Mouse (Mus musculus): ENCODE measurements around the gene Lrrc52. TPM values are rescaled to one million over a fixed set of nuclear protein-coding genes. Genes with fewer than 3 reads are reported as not detected.

The Lrrc52 gene
- total RNA-seq (2015) (not detected in 2 replicates), total RNA-seq (2017) (not detected in 2 replicates)

DNA sequence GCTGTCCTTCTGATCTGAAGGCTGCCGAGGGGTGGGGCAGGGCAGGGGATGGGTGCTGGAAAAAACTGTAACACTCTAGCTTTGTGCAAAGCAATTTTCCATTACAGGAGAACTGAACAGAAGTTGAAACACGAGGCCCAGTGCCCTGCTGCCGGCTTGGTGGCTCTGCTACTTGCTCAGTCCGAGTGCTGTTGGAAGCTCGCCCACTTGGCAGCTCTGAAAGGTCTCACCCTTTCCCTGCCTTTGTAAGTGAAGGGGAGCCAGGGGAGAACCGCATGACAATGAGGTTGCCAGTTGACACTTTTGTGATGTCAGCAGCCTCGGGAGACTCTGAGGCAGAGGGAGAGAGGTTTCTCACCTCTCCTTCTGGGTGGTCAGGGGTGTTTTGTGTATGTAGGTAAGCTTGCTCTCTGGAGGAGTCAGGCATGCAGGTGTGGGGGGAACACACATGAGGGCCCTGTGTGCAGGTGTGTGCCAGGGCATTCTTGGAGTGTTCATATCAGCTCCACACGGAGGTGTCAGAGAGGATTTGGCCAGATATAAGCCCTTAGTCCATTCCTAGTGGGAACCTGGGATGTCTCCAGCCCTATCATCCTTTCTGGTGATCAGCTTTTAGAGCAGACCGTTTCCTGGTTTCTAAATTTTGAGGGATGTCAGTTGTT is at the start of gene Lrrc52:
TSS of gene Lrrc52 (minus strand) at position 16 of the 662 bp plus-strand sequence.
- peak; percentile 61 for ATAC-seq (replicated peaks; ENCODE audit: poor library complexity)

DNA sequence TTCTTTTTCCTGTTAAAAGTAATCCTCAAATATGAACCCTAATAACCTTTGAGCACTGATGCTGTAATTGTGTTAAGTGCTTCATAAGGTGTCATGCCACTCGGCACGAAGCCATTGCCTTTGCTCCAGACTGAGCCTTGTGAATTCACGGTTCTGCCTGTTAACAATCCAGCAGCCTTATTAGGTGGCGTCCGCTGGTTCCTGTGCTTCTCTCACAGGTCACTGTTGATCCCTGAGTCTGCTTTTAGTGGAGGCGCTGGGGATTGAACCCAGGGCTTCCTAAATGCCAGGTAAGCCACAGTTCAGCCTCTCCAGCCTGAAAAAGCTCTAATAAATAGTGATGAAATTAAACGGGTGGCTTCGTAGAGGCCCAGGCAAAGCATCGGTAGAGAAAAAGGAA is 45.0 kb upstream of the Lrrc52 start:
- no peak for ATAC-seq (replicated peaks; ENCODE audit: poor library complexity)

DNA sequence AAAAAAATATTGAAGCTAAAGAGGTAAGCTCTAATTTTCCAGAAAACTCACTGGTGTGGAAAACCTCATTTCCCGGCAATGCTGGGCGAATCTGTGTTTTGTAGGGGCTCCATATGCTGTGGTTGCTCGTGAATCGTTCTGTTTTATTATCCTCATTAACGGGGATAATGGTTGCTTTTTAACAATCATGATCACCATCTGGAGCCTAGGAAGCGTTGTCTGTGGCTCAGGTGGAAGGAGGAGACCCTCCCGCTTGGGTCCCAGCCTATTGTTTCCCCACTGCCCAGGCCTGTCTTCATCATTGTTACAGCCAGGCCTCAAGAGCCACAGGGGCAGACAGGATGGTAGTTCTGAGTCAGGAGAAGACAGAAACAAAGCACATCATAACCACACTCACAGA is 39.5 kb upstream of the Lrrc52 start:
- no peak for ATAC-seq (replicated peaks; ENCODE audit: poor library complexity)

DNA sequence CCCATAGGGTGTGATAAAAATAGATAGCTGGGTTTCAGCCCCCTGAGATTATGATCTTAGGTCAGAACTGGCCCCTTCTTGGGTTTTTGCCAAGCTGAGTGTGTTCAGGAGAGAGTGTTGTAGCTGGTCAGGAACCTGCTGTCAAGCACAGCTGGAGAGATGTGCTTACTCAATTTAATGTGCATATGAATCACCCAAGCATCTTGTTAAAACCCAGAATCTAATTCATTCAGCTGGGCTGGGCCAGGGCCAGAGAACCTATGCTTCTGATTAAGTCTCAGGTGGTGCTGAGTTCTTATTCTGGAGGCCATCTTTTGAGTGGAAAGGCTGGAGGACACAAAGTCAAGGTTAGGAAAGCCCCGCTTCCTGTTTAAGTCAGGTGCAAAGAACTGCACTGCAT is 38.8 kb upstream of the Lrrc52 start:
- no peak for ATAC-seq (replicated peaks; ENCODE audit: poor library complexity)

DNA sequence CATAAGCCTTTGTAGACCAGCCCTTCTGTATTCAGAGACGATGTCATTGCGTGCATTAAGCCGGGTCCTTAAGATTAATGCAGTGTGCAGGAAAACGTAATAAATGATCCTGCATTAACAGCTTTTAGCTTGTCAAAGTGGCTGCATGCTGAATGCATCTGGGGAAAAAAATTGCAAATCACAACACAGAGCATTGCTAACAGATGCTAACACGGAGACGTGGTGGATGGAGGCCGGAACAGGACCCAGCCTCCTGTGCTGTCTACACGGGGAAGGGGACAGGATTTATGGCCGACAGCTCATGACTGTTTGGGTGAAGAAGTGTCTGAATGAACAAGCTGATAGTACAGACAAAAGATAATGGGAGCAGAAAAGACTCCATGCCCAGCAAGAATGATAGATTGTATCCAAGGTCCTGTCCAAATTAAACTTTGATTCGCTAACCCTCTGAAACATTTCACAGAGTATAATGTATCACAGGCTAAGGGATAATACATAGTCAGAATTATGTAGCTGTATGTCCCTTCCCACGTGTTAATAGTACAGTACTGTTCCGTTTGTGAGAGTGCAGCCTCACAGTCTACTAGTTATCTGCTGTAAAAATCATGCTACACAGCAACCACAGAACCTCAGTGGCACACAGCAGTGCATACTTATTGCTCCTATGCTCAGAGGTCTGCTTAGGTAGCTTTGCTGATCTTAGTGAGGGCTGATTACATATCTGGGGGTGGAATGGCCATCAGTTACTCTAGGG is 32.7 kb upstream of the Lrrc52 start:
- no peak for ATAC-seq (replicated peaks; ENCODE audit: poor library complexity)

DNA sequence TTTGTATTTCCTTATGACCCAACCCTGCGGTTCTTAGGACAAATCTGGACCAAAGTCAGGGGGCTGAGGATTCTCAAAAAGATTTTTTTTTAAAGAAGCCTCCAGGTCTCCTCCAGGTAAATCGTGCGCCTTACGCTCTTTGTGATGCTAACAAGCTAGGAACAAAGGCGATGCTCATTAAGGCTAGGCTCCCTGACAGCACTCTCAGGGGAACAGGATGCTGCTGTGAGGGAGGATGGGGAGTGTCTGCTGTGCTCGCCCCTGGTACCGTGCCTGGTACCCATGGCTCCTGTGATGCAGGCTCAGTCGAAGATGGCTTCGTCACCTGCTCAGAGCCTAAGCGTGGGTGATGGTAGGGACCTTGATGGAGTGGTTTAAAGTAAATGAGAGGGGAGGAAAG is 31.4 kb upstream of the Lrrc52 start:
- ATAC-seq (replicated peaks; ENCODE audit: poor library complexity): no peak

DNA sequence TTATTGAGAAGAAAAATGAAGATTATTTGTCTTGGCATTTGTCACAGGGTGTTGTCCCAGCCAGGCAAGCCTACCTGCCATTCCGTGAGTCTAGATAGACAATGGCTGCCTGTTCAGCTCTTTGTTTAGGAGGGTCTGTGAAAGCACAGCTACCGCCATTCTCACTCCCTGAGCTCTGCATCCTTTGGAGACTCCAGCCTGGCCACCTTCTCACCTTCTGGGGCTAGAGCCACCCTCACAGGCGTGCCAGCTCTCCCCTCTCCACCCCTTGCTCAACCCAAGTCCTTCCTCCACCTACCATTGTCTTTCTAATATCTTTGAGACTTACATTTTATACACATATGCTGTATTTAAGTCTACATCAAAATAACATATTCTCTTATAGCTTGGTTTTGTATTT is 31.0 kb upstream of the Lrrc52 start:
- ATAC-seq (replicated peaks; ENCODE audit: poor library complexity): no peak

DNA sequence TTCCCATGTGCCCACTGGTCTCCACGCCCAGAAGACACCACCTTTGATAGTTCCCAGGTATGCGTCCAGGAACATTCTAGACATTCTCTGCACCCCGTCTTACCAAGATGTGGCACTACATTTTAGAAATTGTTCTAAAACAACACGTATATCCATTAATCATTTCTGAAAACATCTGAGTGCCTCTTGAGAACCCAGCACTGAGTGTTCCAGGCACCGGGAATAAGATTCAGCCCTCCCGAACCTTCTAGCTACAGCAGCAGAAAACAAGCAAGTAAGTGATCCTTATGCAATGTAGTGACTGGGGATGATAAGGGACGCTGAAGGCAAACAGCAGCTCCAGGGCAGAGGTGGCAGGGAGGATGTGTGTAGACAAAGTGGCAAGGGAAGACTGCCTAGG is 24.9 kb upstream of the Lrrc52 start:
- no peak for ATAC-seq (replicated peaks; ENCODE audit: poor library complexity)

DNA sequence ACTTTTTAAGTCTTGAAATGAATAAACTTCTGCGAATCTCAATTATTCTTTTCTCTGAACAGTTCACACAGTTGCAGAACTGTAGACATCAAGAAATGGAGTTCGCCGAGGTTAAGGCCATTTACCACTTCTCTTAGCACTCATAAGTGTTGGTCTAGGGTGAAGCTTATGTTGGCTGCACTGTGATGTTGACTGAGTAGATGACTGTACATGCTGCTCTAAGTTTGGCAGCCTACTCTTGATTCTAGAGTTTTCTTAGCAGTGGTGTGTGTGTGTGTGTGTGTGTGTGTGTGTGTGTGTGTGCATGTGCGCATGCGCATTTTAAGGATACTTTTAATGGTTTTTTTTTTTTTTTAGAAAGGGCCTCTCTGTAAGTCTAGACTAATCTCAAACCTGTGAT is 21.4 kb upstream of the Lrrc52 start:
- ATAC-seq (replicated peaks; ENCODE audit: poor library complexity): no peak

DNA sequence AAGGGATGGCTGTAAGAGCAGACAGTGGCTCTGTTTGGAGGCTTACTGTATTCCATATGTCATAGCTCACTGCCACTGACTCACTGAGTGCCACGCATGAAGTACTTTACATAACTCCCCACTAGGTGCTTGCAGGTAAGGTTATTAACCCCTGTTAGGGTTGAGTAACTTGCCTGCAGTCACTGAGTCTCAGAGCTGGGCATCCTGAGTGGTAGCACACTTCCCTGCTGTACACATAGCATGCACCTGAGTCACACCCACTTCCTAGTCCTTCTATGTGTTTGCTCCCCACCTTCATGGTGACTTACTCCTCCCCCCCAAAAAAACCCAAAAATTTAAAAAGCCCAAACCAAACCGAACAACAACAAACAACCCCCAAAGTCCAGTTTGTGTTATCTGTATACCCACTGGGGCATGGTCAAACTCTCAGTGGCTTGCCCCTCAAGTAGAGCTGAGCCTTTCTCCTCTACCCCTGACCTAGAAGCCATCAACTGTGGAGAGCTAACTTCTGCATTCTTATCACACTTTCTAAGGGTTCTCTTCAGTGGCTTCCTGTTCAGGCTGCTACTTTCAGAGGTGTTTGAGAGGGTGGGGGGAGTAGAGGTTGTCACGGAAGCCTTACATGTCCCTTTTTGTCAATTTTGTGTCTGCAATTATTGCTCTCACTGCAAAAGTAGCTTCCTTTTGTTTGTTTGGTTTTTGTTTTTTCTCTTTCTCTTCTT is 20.5 kb upstream of the Lrrc52 start:
- ATAC-seq (replicated peaks; ENCODE audit: poor library complexity): peak; percentile 84

DNA sequence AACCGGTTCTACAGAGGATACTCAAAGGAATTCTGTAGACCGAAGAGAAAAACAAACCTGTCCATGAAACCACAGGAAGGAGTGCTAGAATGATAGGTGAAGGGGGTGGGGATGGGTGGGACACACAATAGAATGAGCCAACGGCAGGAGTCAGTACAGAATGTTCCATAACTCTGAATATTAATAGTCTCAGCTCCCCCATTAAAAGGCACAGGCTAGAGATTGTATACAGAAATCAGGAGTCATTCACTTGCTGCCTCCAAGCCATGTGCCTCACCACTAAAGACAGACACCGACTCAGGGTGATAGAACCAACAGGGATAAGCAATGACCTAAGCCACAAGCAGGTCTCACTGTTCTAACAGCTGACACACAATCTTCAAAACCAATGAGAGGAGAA is 16.3 kb upstream of the Lrrc52 start:
- 0 out of 2 replicates have a peak, but pooled peaks have one; percentile 14 for ATAC-seq (replicated peaks; ENCODE audit: poor library complexity)

DNA sequence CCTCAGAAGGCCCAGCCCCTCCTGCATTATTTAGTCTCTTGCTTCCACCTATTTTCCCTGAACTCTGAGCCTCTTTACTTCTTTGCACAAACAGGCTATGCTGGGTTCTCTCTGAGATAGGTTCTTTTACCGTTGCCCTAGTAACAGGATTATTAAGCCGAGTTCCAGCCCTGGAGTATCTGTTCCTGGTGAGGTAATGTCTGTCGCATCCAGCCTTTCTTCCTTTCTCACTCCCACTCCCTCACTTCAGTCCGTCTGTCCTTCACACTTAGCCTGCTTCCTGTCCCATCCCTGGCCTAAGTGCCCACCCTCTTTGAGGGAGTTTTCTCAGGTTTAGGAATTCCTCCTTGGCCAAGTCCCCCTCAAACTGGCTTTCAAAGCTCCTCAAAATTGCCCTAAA is 7.0 kb upstream of the Lrrc52 start:
- ATAC-seq (replicated peaks; ENCODE audit: poor library complexity): no peak

DNA sequence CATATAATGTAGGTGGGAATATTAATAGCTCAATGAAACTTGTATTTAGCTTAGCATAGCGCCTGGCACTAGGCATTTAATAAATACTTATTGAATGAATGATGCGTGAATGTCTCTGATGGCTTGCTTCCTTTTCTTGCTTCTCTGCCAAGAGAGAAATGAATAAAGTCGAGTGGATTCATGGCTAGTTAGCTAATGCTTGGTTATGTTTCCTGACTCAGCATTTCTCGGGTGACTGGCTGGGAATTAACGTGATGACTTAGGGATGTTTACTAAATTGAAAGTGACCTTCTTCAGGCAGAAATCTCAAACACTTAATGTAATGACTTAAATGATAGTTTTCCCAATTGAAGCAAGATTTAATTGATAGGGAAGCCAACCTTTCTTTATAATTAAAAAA is 1.3 kb upstream of the Lrrc52 start:
- no peak for ATAC-seq (replicated peaks; ENCODE audit: poor library complexity)

DNA sequence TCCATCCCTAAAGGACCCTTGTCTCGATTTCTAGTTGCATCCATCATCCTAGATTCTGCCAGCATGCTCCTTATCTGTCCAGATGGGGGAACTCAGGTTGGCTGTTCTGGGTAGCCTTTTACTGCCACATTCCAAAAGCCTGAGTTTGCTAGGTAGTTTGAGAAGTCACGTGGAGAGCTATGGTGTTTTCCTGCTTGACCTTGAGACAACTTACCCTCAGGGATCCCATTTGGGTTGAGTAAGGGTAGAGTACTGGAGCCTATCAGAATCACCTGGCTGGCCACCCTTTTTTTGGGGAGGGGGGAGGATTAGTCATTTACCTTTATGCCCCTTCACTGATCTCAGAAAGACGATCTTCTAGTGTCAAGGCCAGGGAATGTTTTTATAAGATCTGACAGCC is 9.3 kb downstream of the Lrrc52 start:
- ATAC-seq (replicated peaks; ENCODE audit: poor library complexity): no peak

DNA sequence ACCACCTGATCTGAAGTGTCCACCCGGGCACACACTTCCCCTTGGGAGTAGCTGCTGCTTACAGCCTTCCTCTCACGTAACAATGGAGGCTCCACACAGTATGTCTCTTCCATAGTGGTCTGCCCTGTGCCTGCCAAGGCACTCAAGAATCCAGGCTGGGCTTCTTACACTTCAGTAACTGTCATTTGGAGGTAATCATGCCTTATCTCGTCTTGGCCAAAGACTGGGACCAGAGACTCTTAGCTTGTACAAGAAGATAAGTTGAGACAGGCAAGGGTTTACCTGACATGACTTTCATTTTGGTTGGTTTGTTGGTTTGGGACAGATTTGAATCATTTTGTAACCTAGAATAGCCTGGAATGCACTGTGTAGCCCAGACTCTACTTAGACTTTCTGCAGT is 13.5 kb downstream of the Lrrc52 start:
- peak; percentile 62 for ATAC-seq (replicated peaks; ENCODE audit: poor library complexity)

DNA sequence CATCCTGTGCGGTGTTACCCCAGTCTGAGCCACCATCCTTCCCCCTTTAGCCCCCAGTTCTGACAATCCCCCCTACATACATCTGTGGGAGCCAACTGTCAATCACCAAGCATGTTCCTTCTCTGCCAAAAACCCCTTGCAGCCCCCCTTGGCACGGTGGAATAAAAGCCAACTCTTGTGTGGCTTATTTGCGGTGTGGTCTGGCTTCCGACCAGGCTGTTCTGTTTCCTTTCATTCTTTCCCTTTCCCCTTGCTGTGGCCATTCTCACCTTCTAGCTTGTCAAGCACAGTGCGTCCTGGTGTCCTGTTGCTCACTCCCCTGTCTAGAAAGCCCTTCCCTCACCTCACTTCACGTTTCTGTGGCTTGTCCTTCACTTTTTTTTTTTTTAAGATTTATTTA is 14.1 kb downstream of the Lrrc52 start:
- ATAC-seq (replicated peaks; ENCODE audit: poor library complexity): peak; percentile 57

DNA sequence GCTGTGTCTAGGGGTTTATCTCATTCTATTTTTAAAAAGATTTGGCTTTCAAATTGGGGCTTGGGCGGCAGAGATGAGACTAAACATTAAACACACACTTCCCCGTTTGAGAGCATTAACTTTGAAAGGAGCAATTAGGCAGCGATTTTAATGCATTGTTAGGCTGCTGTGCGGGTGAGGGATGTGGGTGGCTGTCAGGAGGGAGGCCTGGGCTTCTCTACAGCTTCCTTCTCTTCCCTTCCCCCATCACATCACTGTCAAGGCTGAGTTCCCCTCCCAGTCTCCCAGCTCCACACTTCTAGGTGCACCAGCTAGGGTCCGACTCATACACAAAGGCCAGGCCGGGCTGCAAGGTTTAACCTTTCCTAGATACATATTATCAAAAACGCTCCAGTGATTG is 18.0 kb downstream of the Lrrc52 start:
- ATAC-seq (replicated peaks; ENCODE audit: poor library complexity): no peak

DNA sequence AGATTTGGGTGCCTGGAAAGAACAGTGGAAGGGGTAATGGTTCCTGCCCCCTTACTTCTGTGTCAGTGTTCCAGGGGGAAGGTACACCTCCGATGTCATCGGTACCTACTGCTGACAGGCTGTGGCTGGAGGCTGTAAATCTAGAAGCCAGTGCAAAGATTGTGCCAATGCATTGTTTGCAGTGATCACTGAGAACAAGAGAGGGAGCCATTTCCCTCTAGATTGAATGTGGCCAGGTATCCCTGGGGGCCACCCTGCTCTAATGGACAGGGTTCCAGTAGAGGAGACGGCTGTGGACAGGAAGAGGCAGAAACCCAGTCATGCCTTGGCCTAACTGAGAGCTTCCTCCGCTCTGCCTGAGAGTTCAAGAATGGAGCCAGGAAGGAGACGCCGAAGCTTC is 18.5 kb downstream of the Lrrc52 start:
- ATAC-seq (replicated peaks; ENCODE audit: poor library complexity): no peak

DNA sequence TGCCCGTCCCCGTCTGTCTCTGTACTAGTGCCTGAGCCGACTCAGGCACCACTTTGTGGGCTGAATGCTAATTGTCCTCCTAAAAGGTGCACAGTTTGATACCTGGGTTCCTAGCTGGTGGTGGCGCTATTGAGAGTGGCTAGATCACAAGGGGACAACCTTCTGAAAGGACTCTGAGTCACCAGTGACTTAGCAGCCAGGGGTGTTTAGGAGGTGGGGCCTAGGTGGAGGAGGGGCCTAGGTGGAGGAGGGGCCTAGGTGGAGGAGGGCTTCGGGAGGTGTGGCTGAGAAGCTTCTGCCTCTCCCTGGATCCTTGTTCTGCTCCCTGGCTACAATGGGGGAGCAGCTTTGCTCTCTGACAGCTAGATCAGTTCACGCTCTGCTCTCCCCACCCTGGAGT is 20.1 kb downstream of the Lrrc52 start:
- peak; percentile 63 for ATAC-seq (replicated peaks; ENCODE audit: poor library complexity)

DNA sequence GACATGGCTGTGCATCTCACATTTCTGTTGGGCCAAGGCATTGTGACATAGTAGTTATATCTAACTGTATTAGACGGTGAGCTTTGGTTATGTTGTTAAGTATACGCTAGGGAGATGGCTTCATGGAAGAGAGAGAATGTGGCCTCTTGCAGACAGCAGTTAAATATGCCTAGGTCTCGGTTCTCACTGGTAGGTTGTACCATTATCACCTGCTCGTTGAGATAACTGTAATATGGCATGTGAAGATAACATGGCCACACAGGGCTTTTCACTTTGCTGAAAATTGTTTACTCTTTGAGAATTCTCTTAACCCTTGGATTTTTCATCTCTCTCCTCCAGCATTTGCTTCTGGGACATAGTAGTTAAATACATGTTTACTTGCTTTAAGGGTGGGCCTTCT is 21.4 kb downstream of the Lrrc52 start:
- peak; percentile 62 for ATAC-seq (replicated peaks; ENCODE audit: poor library complexity)

DNA sequence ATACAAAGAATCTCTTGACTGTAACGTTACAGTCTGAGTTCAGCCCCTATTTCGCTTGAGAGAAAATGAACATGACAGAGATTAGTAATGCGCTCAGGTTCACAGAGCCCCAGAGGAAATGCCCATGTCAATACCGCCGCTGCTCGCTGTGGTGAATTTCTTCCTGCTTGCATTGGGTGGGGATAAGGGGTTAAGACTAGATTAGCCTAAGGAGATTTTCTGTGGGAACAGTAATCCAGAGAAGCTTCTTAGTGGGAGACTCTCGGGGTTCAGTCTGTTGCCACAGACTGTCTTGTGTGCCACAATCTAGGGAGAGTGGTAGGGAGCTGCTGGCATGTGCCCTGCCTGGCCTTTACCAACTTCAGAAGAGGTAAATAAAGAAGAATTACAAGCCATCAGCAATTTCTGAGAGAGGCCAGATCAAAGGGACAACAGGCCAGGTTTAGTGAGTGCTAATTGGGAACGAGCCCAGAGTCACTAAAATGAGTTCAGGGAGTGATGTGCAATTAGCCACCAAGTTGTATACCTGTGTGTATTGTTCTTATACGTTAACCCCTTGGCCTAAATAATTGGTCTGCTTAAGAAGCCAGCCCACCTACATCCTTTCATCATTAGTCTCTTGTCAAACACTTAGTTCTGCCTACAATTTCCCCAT is 28.2 kb downstream of the Lrrc52 start:
- ATAC-seq (replicated peaks; ENCODE audit: poor library complexity): no peak

DNA sequence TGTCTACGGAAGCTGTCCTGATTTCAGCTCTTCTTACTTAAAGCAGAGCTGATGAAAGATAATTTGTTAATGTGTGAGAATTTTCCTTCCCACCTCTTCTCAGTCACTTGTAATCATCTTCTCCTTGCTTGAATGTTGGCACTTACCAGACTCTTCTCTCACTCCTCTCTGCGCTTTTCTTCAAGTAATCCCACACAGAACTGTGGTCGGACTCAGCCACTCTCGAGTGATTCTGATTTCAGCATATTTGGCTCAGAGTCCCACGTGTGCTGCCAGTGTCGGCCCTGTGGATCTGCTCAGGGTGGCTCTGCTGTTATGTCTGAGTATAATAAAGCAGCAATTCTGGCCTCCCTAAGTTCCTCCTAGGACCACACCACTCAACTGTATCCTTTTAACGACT is 29.5 kb downstream of the Lrrc52 start:
- no peak for ATAC-seq (replicated peaks; ENCODE audit: poor library complexity)
